Mouse (Mus musculus) R1 (cell line): ENCODE measurements around the gene Tab2.
"Not testable (repeated sequence)": the region's sequence is repeated elsewhere in the genome, so short reads cannot be mapped to it uniquely, and the experiment has no call there.

Experiments
- DNase-seq: peaks from one replicate; pipeline ENCODE4 v3.0.0-alpha.2; 2018; ENCODE audit warnings: low read depth, low spot score

Gene Tab2

GRCm38 (mm10) chr10:7888256-7888868 is 67.7 kb downstream of the Tab2 start:
- DNase-seq = no peak

GRCm38 (mm10) chr10:7883524-7883923 is 72.5 kb downstream of the Tab2 start:
- peak; percentile 71 for DNase-seq

DNA sequence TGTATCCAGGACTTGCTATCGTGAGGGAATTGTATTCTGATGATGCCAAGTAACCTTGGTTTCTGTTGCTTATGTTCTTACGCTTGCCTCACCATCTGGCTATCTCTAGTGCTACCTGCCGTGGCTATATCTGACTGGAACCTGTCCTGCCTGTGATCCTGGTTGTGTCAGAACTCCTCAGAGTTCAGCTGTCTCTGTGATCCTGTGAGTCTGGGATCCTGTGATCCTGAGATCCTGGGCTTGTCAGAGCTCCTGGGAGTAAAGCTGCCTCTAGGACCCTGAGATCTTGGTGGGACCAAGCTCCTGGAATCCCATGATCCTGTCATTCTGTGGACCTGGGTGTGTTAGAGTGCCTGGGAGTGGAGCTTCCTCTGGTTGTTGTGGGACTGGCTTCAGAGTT is 74.1 kb downstream of the Tab2 start:
- DNase-seq = no peak

GRCm38 (mm10) chr10:7880283-7880682 is 75.7 kb downstream of the Tab2 start:
- DNase-seq = not testable (repeated sequence)

GRCm38 (mm10) chr10:7874194-7874593 is 81.8 kb downstream of the Tab2 start:
- DNase-seq = no peak

- DNase-seq = no peak
These were observed 84.5 kb downstream of the Tab2 start for GRCm38 (mm10) chr10:7871381-7872020.

GRCm38 (mm10) chr10:7870571-7871315 is 85.3 kb downstream of the Tab2 start:
- DNase-seq = peak; percentile 73

- peak; percentile 27 for DNase-seq
These were observed 86.3 kb downstream of the Tab2 start for GRCm38 (mm10) chr10:7869746-7870145.

DNA sequence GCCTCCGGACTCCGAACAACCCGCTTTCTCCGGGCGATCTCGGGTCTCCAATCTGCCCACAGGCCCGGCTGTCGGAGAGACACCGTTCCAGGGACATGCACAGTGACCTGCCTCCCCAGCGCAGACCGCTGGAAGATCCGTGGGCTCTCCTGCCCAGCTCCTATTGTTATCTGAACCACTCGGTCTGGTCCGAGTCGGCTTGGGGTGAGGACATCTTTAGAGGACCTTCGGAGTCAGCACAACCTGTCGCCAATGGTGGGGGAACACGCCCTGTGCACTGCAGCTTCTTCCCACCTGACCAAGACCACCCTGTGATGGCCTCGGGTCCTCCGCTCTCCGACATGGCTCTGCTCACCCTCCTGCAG is 88.4 kb downstream of the Tab2 start:
- DNase-seq = no peak

DNA sequence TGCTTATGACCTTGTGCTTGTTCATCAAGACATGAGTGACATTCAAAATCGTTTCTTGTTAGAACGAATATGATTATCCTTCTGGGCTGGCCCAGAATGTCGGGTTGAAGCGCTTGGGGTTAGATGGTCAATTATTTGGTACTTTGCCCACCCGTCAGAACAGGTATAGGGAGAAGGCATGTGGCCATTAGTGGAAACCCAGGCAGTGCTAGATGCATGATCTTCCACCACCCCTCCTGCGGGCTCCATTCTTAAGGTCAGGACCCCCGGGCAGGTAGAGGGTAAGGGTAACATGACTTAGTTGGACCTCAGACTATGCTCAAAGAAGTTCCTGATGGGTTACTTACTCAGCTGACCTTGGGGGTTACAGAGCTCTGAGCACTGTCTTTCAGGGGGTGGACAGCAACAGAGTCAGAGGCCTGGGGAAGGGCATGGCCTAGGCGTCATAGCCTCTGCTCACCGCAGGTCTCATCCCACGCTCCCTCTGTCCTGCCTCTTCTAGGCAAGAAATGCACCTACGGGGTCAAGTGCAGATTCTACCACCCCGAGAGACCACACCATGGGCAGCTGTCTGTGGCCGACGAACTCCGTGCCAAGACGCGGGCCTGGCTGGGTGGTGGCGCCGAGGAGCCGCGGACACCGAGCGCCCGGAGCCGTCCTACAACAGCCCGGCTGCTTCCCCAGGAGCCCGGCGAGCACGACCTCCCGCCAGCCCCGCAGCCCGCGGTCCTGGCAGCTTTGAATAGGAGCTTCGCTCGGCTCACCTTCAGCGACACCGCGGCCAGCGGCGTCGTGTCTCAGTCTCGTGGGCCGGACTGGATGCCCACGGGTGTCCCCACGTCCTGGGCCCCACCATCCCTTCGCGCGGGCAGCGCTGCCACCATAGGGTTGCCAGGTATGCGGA is 89.0 kb downstream of the Tab2 start:
- no peak for DNase-seq

DNA sequence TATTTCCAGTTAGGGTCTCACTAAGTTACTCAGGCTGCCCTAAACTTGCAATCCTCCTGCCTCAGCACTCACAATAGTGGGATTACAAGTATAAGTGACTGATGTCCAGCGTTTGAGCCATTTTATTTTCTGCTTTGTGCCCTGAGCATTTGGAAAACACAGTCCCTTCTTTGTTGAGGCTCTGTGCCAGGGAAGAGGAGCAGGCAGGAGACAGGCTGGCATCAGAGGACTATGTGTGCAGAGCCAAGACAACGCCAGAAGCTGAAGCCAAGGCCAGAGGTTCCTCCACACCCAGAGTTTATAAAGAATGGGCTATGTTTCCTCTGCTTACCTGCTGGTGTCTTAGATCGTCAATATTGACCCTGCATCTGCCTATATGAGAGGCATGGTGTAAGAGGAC is 91.2 kb downstream of the Tab2 start:
- DNase-seq = no peak

- no peak for DNase-seq
These were observed 91.8 kb downstream of the Tab2 start for GRCm38 (mm10) chr10:7864184-7864583.

DNA sequence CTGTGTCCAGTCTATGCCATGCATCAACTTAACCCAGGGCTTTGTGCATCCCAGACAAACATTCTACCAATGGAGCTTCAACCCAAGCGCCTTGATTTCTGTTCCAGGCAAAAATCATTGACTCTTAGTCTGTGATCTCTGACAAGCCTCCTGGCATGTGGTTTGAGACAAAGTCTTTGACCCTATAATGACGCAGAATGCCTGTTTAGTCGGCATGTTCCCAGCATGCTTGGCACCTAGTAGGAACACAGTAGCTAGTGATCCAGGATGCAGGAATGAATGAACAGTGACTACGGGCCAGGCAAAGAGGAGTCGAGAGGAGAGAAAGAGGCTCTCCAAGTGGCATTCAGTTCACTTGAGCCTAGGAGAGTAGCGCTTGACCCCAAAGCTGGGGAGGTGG is 92.6 kb downstream of the Tab2 start:
- no peak for DNase-seq

DNA sequence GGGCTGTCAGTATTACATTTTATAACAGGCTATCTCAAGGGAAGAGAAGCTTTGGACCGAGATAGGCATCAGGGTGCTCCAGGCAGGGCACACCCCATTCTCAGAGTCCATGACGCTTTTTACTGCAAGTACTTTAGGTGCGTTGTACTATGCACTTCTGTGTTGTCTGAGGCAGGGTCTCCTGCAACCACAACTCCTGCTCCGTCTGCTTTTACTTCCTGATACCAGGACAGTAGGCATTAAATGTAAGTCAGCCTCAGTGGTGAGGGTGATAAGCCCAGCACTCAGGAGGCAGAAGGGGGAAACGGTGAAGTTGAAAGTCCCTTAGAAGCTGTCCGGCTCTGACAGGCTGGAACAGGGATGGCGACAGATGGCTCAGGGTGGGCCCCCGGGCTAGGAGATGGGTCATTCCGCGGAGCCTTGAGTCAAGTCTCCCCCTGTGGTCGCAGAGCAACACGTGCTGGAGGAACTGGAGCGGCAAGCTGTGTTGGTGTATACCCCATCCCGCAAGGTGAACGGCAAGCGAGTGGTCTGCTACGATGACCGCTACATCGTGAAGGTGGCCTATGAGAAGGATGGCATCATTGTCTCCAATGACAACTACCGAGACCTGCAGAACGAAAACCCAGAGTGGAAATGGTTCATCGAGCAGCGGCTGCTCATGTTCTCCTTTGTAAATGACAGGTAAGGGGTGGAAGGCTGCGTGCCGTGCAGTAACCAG is 93.9 kb downstream of the Tab2 start:
- DNase-seq = no peak

DNA sequence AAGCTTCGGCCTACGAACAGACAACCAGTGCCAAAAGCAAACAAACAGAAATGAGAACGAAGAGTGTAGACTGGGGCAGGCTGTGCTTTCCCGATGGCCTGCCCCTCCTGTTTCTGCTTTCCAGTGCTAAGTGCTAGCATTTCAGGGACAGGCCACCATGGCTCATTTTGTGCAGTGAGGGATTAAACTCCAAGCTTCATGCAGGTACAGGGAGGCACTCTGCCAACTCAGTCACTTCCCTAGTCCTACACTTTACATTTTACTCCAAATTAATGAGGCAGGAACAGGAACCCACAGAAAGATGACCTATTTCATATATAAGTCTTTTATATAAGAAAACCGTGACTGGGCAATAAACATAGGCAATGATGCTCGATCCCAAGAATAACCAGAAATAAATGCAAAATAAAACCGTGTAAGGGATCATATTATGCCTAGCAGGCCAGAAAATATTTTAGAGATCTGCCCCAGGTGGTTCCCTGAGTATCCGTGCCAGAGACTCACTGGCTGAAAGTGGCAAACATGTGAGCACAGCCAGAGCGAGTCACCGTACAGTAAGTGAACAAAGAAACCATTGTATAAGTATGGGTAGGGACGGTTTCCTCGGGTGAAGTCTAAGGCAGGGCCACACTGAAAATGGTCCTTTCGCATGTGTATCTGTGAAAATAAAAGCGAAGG is 94.6 kb downstream of the Tab2 start:
- DNase-seq = no peak

DNA sequence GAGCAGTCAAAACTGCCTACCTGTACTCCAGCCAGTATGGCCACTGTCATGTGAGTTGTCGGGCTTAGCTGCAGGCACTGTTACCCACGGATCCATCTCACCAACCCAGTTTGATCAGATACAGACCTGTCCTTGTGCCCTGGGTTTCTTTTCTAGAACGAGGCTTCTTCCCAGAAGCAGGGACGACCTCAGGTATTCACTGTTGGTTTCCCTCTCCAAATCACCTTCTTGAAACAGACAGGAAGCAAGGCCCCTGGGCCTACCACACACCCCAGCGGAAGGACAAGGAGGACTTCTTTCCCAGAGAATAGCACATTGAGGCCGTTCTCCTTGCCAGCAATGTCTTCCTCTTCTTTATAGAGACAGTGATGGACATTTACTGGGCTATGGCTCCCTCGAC is 95.5 kb downstream of the Tab2 start:
- no peak for DNase-seq
